Mouse (Mus musculus) layer of hippocampus, postnatal 36 days (tissue): ENCODE data around the gene Dpysl5. TPM values are rescaled to one million over a fixed set of nuclear protein-coding genes. Genes with fewer than 3 reads are reported as not detected.

ENCODE experiments used
- DNase-seq, 2 experiments: peaks; one replicate each; pipeline ENCODE4 v3.0.0; 2022
- total RNA-seq, 2 experiments: library from RNA; stranded (reverse); gene quantifications; 2 replicates each; pipeline ENCODE4 v1.2.3; 2021

The Dpysl5 gene
- total RNA-seq, 2 experiments from 2014 or later = 35.6 to 40.2 TPM

GRCm38 (mm10) chr5:30824124-30824988 is 113.0 kb downstream of the Dpysl5 start:
- DNase-seq = no peak

GRCm38 (mm10) chr5:30825166-30825565 is 113.8 kb downstream of the Dpysl5 start:
- DNase-seq = no peak

DNA sequence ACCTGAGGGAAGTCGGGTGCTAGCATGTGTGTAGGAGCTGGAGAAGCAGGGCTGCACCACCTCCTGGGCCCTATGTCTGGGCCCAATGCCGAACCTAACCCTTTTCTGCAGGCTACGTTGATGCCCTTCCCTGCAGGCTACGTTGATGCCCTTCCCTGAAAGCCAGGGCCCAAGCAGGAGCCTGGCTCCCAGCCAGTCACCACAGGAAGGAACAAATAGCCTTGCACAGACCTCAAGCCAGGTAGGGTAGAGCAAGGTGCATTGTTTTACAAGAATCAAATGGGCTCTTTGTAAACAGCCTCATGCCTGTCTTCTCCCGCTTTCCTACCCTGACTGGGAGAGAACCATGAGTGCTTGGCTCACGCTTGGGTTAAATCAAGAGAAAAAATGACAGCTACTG is 114.5 kb downstream of the Dpysl5 start:
- no peak for DNase-seq

DNA sequence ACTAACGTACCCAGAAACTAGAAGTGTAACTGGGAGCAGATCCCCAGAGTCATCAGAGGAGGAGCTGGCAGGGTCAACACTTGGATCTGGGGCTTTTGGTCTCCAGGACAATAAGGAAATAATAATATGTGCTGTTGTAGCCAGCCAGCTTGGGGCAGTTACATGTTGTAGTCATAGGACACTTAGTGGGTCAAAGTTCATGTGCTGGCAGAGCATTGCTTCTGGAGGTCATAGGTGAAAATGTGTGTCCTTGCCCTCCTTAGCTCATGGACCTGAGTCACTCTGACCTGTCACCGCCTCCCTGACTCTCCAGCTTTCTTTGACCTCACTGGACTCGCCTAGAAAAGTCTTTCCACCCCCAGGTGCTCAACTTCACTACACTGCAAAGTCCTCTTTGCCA is 122.1 kb downstream of the Dpysl5 start:
- no peak for DNase-seq

DNA sequence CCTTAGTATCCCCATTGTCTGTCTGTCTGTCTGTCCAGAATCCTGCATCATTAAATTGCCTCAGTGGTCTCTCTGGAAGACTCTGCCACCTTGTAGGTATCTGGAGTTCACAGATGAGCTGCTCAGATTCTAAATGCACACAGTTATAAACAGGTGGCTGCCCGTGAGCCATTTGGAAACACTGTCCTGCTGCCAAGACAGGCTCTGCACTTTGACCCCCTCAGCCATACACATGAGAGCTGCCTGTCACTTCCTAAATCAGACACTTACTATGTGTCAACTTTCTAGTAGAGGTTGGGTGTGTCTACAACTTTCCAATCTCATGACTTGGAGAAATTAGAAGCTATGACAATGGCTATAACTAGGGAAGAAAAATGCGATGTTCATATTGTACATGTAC is 128.4 kb downstream of the Dpysl5 start:
- DNase-seq = no peak

GRCm38 (mm10) chr5:30841896-30842295 is 130.5 kb downstream of the Dpysl5 start:
- no peak for DNase-seq

Other genes starting within 250 kb of the Dpysl5 start
- gene Otof, start 249.6 kb upstream of the Dpysl5 start, total RNA-seq = 1 to 10 TPM; 3.6 TPM
- gene 1700001C02Rik, start 245.5 kb upstream of the Dpysl5 start, total RNA-seq = not detected
- gene Cib4, start 165.7 kb upstream of the Dpysl5 start, total RNA-seq = not detected
- 1 to 10 TPM; 7.7 to 9.8 TPM for gene Kcnk3, start 123.4 kb upstream of the Dpysl5 start, total RNA-seq
- gene Slc35f6, start 63.6 kb upstream of the Dpysl5 start, total RNA-seq = 10 to 100 TPM; 34.2 to 35.3 TPM
- 1 to 10 TPM; 3.5 to 4.0 TPM for gene Cenpa, start 44.8 kb upstream of the Dpysl5 start, total RNA-seq
- gene Mapre3, start 103.1 kb downstream of the Dpysl5 start, total RNA-seq = 100 to 1,000 TPM; 239 to 251 TPM
- gene Tmem214, start 156.4 kb downstream of the Dpysl5 start, total RNA-seq = 10 to 100 TPM; 67.5 to 80.3 TPM
- 10 to 100 TPM; 12.8 to 17.3 TPM for gene Agbl5, start 177.1 kb downstream of the Dpysl5 start, total RNA-seq
- 10 to 100 TPM; 97.4 to 99.4 TPM for gene Ost4, start 196.2 kb downstream of the Dpysl5 start, total RNA-seq
- 1 to 10 TPM; 2.0 to 2.3 TPM for gene Emilin1, start 201.8 kb downstream of the Dpysl5 start, total RNA-seq
- gene Khk, start 209.9 kb downstream of the Dpysl5 start, total RNA-seq = 10 to 100 TPM; 10.1 to 13.6 TPM
- gene Cgref1, start 234.0 kb downstream of the Dpysl5 start, total RNA-seq = 10 to 100 TPM; 16.5 to 16.7 TPM
- 100 to 1,000 TPM; 115 to 137 TPM for gene Preb, start 248.8 kb downstream of the Dpysl5 start, total RNA-seq